Mouse (Mus musculus): ENCODE measurements at regions not wholly inside any gene's neighbourhood (a gene's known extent, or its start where the extent isn't known, plus 50 kb on each side); places are given as distances from the start of the nearest gene placed in this dataset.

DNA sequence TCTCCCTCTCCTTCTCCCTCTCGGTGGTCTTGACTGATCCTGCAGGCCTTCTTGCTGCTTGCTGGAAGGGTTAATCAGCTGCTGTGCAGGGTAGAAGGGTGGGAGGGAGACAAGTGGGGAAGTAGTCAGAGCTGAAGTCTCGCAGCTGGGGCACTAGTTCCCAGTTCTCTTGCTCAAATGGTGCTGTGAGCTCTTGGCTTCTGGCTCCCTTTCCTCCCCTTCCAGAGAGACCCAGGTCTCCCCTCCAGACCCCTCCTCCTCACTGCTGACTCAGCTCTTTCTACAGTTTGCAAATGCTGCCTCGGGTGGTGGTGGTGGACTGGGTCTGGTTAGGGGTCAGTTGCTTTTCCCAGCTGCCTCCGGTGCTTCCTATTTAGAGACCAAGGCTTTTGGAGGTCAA lies 100.8 kb upstream of the Id2 start:
- Histone ChIP-seq H3K27ac (replicated peaks) (no peak overlapping the region), H3K4me2 (replicated peaks; ENCODE audit: low read depth) (no peak overlapping the region), H3K4me1 (replicated peaks; ENCODE audit: control insufficient read depth, insufficient read depth) (no peaks in the 10 kb centered on the region), H3K27me3 (ENCODE audit: control insufficient read depth, insufficient read depth, low read length) (no peaks in the 10 kb centered on the region), H3K9ac (ENCODE audit: low read length) (no peak overlapping the region), H3K9me3 (ENCODE audit: control insufficient read depth, low read length) (no peaks in the 10 kb centered on the region), H3K4me3 (ENCODE audit: low read depth, low read length) (no peak overlapping the region), H3K36me3 (ENCODE audit: control insufficient read depth, insufficient read depth, low read length) (no peaks in the 10 kb centered on the region)
- TF ChIP-seq CTCF (IDR thresholded peaks at IDR 0.05; ENCODE audit: low read depth) (no peak), EP300 (optimal IDR thresholded peaks at IDR 0.05) (no peak)
- ATAC-seq (ENCODE audit: low FRiP score, low TSS enrichment) (no peak), DNase-seq (ENCODE audit: low spot score) (no peak)
- WGBS: 37% methylated on average over 3 of the region's 4 CpGs

DNA sequence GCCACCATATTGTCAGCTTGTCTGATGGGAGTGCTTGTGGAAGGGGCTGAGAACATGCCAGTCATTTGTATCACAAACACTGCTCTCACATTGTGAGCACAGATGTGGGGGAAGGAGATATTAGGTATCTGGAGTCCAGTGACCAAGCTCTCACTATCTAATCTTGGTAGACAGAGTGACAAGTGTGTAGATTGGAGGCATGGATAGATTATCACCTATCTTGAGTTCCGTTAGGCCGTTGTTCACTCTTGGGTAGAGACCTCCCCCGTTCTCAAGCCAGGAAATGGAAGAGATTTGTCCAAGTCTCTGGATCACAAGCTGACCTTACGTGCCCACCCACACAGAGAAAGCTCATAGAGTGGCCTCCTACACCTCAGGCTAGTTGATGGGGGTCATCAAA lies 99.1 kb upstream of the Id2 start:
- Histone ChIP-seq H3K9ac (ENCODE audit: low read length) (no peak overlapping the region), H3K27ac (replicated peaks) (no peak overlapping the region), H3K4me3 (ENCODE audit: low read depth, low read length) (no peak overlapping the region), H3K4me1 (replicated peaks; ENCODE audit: control insufficient read depth, insufficient read depth) (no peaks in the 10 kb centered on the region), H3K36me3 (ENCODE audit: control insufficient read depth, insufficient read depth, low read length) (no peaks in the 10 kb centered on the region), H3K4me2 (replicated peaks; ENCODE audit: low read depth) (no peak overlapping the region), H3K9me3 (ENCODE audit: control insufficient read depth, low read length) (no peaks in the 10 kb centered on the region), H3K27me3 (ENCODE audit: control insufficient read depth, insufficient read depth, low read length) (no peaks in the 10 kb centered on the region)
- 84% methylated on average over 4 of the region's 4 CpGs for WGBS
- DNase-seq (ENCODE audit: low spot score) (no peak), ATAC-seq (ENCODE audit: low FRiP score, low TSS enrichment) (no peak)
- TF ChIP-seq EP300 (optimal IDR thresholded peaks at IDR 0.05) (no peak), CTCF (IDR thresholded peaks at IDR 0.05; ENCODE audit: low read depth) (no peak)

DNA sequence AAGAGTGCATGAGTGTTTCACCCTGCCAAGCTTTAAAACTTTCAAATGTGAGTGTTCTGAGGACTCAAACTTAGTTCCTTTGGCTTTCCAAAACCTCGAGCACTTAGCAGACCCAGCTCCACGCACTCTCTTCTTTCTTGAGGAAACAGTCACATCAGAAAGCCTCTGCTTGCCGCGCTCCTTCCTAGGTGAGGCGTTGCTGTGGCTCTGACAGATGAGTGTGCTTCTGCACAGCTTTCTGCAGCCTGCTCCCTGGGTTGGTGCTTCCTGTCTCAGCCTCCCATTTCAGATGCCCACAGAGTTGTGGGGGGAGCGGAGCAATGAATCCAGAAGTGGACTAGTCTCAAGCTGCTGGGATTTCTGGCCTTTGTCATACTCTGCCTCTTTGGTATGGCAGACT lies 95.3 kb upstream of the Id2 start:
- ATAC-seq (ENCODE audit: low FRiP score, low TSS enrichment): no peak
- Histone ChIP-seq H3K27me3 (ENCODE audit: control insufficient read depth, insufficient read depth, low read length) (no peaks in the 10 kb centered on the region), H3K4me2 (replicated peaks; ENCODE audit: low read depth) (no peak overlapping the region), H3K4me3 (ENCODE audit: low read depth, low read length) (no peak overlapping the region), H3K9ac (ENCODE audit: low read length) (no peak overlapping the region), H3K4me1 (replicated peaks; ENCODE audit: control insufficient read depth, insufficient read depth) (no peaks in the 10 kb centered on the region), H3K27ac (replicated peaks) (no peak overlapping the region), H3K36me3 (ENCODE audit: control insufficient read depth, insufficient read depth, low read length) (no peaks in the 10 kb centered on the region), H3K9me3 (ENCODE audit: control insufficient read depth, low read length) (no peaks in the 10 kb centered on the region)
- WGBS: 89% methylated on average over 6 of the region's 6 CpGs
- TF ChIP-seq CTCF (IDR thresholded peaks at IDR 0.05; ENCODE audit: low read depth) (no peak), EP300 (optimal IDR thresholded peaks at IDR 0.05) (no peak)
- no peak for DNase-seq (ENCODE audit: low spot score)

DNA sequence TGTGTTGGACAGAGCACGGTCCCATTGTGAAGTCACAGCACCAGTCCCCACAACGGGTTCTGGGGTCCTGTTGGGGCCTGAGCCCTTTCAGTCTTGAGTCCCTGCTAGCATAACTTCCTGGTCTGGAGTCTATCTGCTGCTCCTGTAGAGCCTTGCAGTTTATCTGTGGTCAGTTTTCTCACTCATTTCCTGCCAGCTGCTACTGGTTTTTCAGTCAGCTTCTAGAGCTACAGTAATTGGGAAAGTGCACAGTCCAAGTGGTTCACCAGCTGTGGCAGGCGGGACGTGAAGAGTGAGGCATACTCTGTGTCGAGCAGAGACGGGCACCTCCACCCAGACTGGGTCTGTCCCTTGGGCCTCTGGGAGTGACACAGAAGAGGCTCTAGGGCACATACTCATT lies 93.4 kb upstream of the Id2 start:
- Histone ChIP-seq H3K27ac (replicated peaks) (peak overlapping the region; percentile 59; the same call in 1 of the 2 replicates), H3K36me3 (ENCODE audit: control insufficient read depth, insufficient read depth, low read length) (no peaks in the 10 kb centered on the region), H3K4me2 (replicated peaks; ENCODE audit: low read depth) (no peak overlapping the region), H3K4me3 (ENCODE audit: low read depth, low read length) (no peak overlapping the region), H3K9me3 (ENCODE audit: control insufficient read depth, low read length) (no peaks in the 10 kb centered on the region), H3K4me1 (replicated peaks; ENCODE audit: control insufficient read depth, insufficient read depth) (no peaks in the 10 kb centered on the region), H3K9ac (ENCODE audit: low read length) (no peak overlapping the region), H3K27me3 (ENCODE audit: control insufficient read depth, insufficient read depth, low read length) (no peaks in the 10 kb centered on the region)
- 43% methylated on average over 6 of the region's 6 CpGs for WGBS
- DNase-seq (ENCODE audit: low spot score): peak; percentile 29
- ATAC-seq (ENCODE audit: low FRiP score, low TSS enrichment): peak; percentile 86
- TF ChIP-seq CTCF (IDR thresholded peaks at IDR 0.05; ENCODE audit: low read depth): no peak
- no peak for TF ChIP-seq EP300 (optimal IDR thresholded peaks at IDR 0.05)

DNA sequence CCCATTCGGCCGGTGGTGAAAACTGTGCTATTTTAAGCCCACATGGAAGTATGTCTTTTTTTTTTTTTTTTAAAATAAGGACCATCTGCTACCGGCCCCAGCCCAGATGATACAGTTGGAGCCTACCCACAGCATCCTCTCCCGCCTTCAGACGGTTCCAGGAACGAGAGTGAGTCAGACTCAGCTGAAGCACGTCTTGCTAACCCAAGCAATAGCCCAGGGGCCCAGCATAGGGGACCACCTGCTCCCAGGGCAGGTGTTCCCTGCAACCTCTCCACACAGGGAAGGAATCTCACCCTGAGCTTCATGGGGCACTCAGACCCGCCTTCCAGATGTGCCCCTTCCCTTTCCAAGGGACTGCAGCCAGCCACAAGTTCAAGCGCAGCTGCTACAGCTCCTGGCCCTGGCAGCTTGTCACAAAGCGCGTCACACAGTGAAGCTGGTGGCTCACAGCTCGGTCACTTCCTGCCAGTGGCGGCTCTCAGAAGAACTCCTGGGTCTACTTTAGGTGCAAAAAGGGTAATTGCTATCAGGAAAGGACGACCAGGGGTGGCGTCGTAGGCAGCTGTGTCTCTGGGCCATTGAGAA lies 92.3 kb upstream of the Id2 start:
- Histone ChIP-seq H3K4me1 (replicated peaks; ENCODE audit: control insufficient read depth, insufficient read depth) (no peaks in the 10 kb centered on the region), H3K4me2 (replicated peaks; ENCODE audit: low read depth) (no peak overlapping the region), H3K27me3 (ENCODE audit: control insufficient read depth, insufficient read depth, low read length) (no peaks in the 10 kb centered on the region), H3K9ac (ENCODE audit: low read length) (no peak overlapping the region), H3K4me3 (ENCODE audit: low read depth, low read length) (no peak overlapping the region), H3K9me3 (ENCODE audit: control insufficient read depth, low read length) (no peaks in the 10 kb centered on the region), H3K27ac (replicated peaks) (peak overlapping the region; percentile 30; the same call in 1 of the 2 replicates), H3K36me3 (ENCODE audit: control insufficient read depth, insufficient read depth, low read length) (no peaks in the 10 kb centered on the region)
- TF ChIP-seq CTCF (IDR thresholded peaks at IDR 0.05; ENCODE audit: low read depth): no peak
- no peak for TF ChIP-seq EP300 (optimal IDR thresholded peaks at IDR 0.05)
- 59% methylated on average over 16 of the region's 16 CpGs for WGBS
- DNase-seq (ENCODE audit: low spot score): no peak
- ATAC-seq (ENCODE audit: low FRiP score, low TSS enrichment): peak; percentile 43; the same call in 1 of the 2 replicates

DNA sequence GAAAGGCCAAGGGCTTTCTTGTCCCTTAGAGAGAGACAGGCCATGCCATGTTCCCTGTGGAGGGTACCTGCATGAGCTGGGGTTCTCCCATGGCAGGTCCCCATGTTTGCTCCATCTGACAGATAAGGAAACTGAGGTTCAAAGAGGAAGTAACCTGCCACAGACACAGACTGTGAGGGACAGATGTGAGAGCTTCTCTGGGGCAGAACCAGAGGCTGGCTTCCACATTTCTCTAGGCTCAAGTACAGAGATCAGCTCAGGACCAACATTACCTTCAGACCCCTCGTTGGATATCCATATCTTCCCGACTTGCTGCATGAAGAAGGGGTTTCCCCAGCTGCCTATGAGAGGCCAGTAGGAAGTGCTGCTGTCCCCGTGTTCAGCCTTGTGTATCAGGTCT lies 91.6 kb upstream of the Id2 start:
- no peaks in the 10 kb centered on the region for H3K36me3 ChIP-seq (ENCODE audit: control insufficient read depth, insufficient read depth, low read length)
- no peaks in the 10 kb centered on the region for H3K4me1 ChIP-seq (replicated peaks; ENCODE audit: control insufficient read depth, insufficient read depth)
- no peak for DNase-seq (ENCODE audit: low spot score)
- WGBS: 77% methylated on average over 3 of the region's 3 CpGs
- no peak overlapping the region for H3K9ac ChIP-seq (ENCODE audit: low read length)
- 0 out of 2 replicates have a peak overlapping the region, but pooled peaks have one; percentile 4 for H3K27ac ChIP-seq (replicated peaks)
- H3K4me3 ChIP-seq (ENCODE audit: low read depth, low read length): no peak overlapping the region
- H3K27me3 ChIP-seq (ENCODE audit: control insufficient read depth, insufficient read depth, low read length): no peaks in the 10 kb centered on the region
- H3K4me2 ChIP-seq (replicated peaks; ENCODE audit: low read depth): no peak overlapping the region
- ATAC-seq (ENCODE audit: low FRiP score, low TSS enrichment): no peak
- no peak for TF ChIP-seq EP300 (optimal IDR thresholded peaks at IDR 0.05)
- no peak for TF ChIP-seq CTCF (IDR thresholded peaks at IDR 0.05; ENCODE audit: low read depth)
- H3K9me3 ChIP-seq (ENCODE audit: control insufficient read depth, low read length): no peaks in the 10 kb centered on the region

Data from stomach, postnatal 0 days (tissue).